Mouse (Mus musculus) heart, adult 2 months (tissue): ENCODE results near the gene Il12b.

Experiments used
- CTCF ChIP-seq: fragments of 200-600 bp; IDR thresholded peaks from 2 replicates; pipeline ENCODE4 v1.8.1; 2022; ENCODE audit warnings: antibody characterized with exemption, mild to moderate bottlenecking, moderate library complexity
- POLR2A ChIP-seq: fragments of 200-500 bp; IDR thresholded peaks from 2 replicates; pipeline ENCODE4 v1.6.1; 2011; ENCODE audit warnings: mild to moderate bottlenecking, low read depth, low read length, control low read depth; ENCODE audit not compliant: insufficient read depth

DNA sequence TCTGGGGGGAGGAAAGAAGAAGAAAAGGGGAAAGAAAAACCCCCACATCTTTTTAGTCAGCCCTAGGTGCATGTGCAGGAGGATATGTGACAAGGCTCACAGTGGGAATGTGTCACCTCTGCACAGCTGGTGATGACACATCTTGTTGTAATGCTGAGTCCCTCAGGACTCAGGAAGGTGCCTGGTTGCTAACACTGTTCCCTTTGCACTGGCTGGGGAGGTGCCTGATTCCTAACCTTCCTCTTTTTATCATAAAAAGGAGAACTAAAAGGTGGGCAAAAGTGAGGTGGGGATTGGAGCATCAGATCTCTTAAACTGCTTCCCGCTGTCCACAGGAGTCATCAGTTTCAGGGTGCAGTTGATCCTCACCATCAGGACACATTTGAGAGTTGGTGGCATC is 17.5 kb downstream of the Il12b start:
- TF ChIP-seq POLR2A (no peak), CTCF (no peak)
